Mouse (Mus musculus): ENCODE data around the gene Cd248. TPM values are rescaled to one million over a fixed set of nuclear protein-coding genes. Genes with fewer than 3 reads are reported as not detected.

Cd248 gene
- polyA plus RNA-seq, 1 experiment from 2014 or later: 30.1 TPM

DNA sequence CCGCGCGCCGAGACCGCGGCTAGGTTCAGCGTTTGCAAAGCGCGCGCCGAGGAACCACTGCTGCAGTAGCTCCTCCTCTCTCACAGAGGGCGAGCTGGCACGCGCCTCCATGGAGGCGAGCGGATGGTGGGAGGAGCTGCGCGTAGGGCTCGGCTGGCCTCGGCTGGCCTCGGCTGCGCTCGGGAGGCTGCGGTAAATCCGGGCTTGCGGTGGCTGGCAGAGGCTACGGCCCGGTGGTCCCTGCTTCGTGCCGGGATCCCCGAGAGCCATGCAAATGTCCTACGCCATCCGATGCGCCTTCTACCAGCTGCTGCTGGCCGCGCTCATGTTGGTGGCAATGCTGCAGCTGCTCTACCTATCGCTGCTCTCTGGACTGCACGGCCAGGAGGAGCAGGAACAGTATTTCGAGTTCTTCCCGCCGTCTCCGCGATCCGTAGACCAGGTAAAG is 29.1 kb upstream of the Cd248 start, which contains the start of the genes B4gat1 and AC124502.3:
Gene B4gat1 (plus strand): TSS at position 118 of the 448 bp plus-strand sequence.
Gene AC124502.3 (plus strand): TSS at position 183 of the 448 bp plus-strand sequence.
- Histone ChIP-seq H3K9ac (ENCODE audit: low read length) (peak within 1 kb of the TSS; percentile 86), H3K9me3 (ENCODE audit: control insufficient read depth, low read length) (no peaks in the 10 kb centered on the region), H3K4me1 (ENCODE audit: control insufficient read depth, insufficient read depth, low read length) (peaks cover 25% of the 10 kb centered on the region), H3K27ac (ENCODE audit: low read depth, low read length) (peak within 1 kb of the TSS; percentile 66), H3K4me3 (ENCODE audit: low read depth, low read length) (peak within 1 kb of the TSS; percentile 85), H3K27me3 (ENCODE audit: control insufficient read depth, insufficient read depth, low read length) (no peaks in the 10 kb centered on the region), H3K4me2 (ENCODE audit: low read depth) (peak within 1 kb of the TSS; percentile 98), H3K36me3 (ENCODE audit: control insufficient read depth, insufficient read depth, low read length) (no peaks in the 10 kb centered on the region)
- 0% methylated on average over 43 of the region's 44 CpGs for WGBS
- DNase-seq (ENCODE audit: low spot score) (peak; percentile 95), ATAC-seq (ENCODE audit: insufficient read depth, low FRiP score, low TSS enrichment) (peak; percentile 87)

DNA sequence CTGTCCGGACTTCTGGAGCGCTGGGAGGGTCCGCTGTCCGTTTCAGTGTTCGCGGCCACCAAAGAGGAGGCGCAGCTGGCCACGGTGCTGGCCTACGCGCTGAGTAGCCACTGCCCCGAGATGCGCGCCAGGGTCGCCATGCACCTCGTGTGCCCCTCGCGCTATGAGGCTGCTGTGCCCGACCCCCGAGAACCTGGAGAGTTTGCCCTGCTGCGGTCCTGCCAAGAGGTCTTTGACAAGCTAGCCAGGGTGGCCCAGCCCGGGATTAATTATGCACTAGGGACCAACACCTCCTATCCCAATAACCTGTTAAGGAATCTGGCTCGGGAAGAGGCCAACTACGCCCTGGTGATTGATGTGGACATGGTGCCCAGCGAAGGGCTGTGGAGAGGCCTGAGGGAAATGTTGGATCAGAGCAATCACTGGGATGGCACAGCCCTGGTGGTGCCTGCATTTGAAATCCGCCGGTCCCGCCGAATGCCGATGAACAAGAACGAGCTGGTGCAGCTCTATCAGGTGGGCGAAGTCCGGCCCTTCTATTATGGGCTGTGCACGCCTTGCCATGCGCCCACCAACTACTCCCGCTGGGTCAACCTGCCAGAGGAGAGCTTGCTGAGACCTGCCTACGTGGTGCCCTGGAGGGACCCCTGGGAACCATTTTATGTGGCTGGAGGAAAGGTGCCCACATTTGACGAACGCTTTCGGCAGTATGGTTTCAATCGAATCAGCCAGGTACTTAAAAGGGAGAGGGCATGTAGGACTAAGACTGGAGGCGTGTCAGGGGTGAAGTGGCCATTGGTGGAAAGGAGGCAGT is 28.4 kb upstream of the Cd248 start:
- ATAC-seq (ENCODE audit: insufficient read depth, low FRiP score, low TSS enrichment): peak; percentile 37
- 0 out of 2 replicates have a peak overlapping the region, but pooled peaks have one; percentile 66 for H3K27ac ChIP-seq (ENCODE audit: low read depth, low read length)
- H3K9ac ChIP-seq (ENCODE audit: low read length): peak overlapping the region; percentile 86
- no peaks in the 10 kb centered on the region for H3K27me3 ChIP-seq (ENCODE audit: control insufficient read depth, insufficient read depth, low read length)
- H3K9me3 ChIP-seq (ENCODE audit: control insufficient read depth, low read length): no peaks in the 10 kb centered on the region
- 13% methylated on average over 41 of the region's 41 CpGs for WGBS
- H3K4me2 ChIP-seq (ENCODE audit: low read depth): peak overlapping the region; percentile 98
- peak overlapping the region; percentile 85 for H3K4me3 ChIP-seq (ENCODE audit: low read depth, low read length)
- no peaks in the 10 kb centered on the region for H3K36me3 ChIP-seq (ENCODE audit: control insufficient read depth, insufficient read depth, low read length)
- no peak for DNase-seq (ENCODE audit: low spot score)
- H3K4me1 ChIP-seq (ENCODE audit: control insufficient read depth, insufficient read depth, low read length): peaks cover 25% of the 10 kb centered on the region

DNA sequence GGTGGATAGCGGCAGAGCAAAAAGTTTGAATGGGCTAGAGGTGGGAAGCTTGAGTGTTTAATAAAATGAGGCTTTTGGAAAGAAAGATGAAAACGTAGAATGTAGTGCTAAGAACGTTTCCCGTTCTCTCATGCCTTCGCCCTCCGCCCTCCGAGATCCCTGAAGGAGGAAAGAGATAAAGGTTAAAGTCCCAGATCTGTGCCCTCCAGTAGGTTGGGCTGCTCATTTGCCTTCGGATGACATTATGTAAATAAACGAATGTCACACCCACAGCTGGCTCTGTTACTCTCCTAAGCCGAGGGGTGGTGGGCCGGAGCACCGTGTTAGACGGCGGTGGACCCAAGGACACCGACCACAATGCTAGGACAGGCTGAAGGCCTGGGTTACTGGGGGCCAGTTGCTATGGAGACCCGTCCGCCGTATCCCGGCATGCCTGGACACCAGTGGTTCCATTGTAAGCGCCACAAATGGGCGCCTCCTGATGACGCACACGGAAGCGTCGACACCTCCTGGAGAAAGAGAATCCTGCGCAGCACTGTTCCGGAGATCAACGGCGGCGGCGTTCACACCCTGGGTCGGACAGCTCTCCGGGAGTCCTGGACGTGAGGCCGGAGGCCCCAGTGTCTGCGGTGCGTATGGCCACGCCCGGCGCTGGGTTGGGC is 26.9 kb upstream of the Cd248 start, which contains the start of gene Brms1:
Gene Brms1 (plus strand): TSS at position 493 of the 662 bp plus-strand sequence.
- ATAC-seq (ENCODE audit: insufficient read depth, low FRiP score, low TSS enrichment): peak; percentile 74
- WGBS: 9% methylated on average over 40 of the region's 40 CpGs
- peak within 1 kb of the TSS; percentile 44; the same call in 1 of the 2 replicates for H3K27ac ChIP-seq (ENCODE audit: low read depth, low read length)

DNA sequence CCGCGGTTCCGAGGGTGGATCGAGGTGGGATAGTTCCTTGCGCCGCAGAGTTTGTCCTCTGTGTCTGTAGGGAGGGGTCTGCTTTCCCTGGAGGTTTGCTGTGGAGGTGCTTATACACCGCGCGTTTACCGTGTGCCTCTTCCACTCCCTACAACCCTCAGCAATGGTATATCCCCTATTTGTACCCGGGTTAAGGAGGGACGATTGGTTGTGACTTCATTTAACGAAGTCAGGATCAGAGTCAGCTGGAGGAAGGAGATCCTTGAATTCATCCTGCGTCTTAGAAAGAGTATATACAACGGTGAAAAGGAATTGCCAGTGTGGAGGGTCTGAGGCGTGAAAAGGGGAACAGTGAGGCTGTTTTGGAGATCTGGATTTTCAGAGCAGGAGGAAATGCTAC is 26.3 kb upstream of the Cd248 start:
- Histone ChIP-seq H3K27ac (ENCODE audit: low read depth, low read length) (peak overlapping the region; percentile 44; the same call in 1 of the 2 replicates), H3K9me3 (ENCODE audit: control insufficient read depth, low read length) (no peaks in the 10 kb centered on the region), H3K4me2 (ENCODE audit: low read depth) (peak overlapping the region; percentile 98), H3K4me1 (ENCODE audit: control insufficient read depth, insufficient read depth, low read length) (peaks cover 25% of the 10 kb centered on the region), H3K36me3 (ENCODE audit: control insufficient read depth, insufficient read depth, low read length) (peaks cover 4% of the 10 kb centered on the region; the same call in 1 of the 2 replicates), H3K27me3 (ENCODE audit: control insufficient read depth, insufficient read depth, low read length) (no peaks in the 10 kb centered on the region), H3K9ac (ENCODE audit: low read length) (peak overlapping the region; percentile 66), H3K4me3 (ENCODE audit: low read depth, low read length) (peak overlapping the region; percentile 90)
- ATAC-seq (ENCODE audit: insufficient read depth, low FRiP score, low TSS enrichment): 0 out of 2 replicates have a peak, but pooled peaks have one; percentile 11
- no peak for DNase-seq (ENCODE audit: low spot score)
- 2% methylated on average over 16 of the region's 16 CpGs for WGBS

More for the DNA sequence above, 26.9 kb upstream of the Cd248 start, which contains the start of gene Brms1:
- DNase-seq (ENCODE audit: low spot score): peak; percentile 95
- peaks cover 25% of the 10 kb centered on the region for H3K4me1 ChIP-seq (ENCODE audit: control insufficient read depth, insufficient read depth, low read length)
- H3K9ac ChIP-seq (ENCODE audit: low read length): peak within 1 kb of the TSS; percentile 66
- H3K9me3 ChIP-seq (ENCODE audit: control insufficient read depth, low read length): no peaks in the 10 kb centered on the region
- H3K27me3 ChIP-seq (ENCODE audit: control insufficient read depth, insufficient read depth, low read length): no peaks in the 10 kb centered on the region
- H3K4me2 ChIP-seq (ENCODE audit: low read depth): peak within 1 kb of the TSS; percentile 98
- H3K4me3 ChIP-seq (ENCODE audit: low read depth, low read length): peak within 1 kb of the TSS; percentile 90
- H3K36me3 ChIP-seq (ENCODE audit: control insufficient read depth, insufficient read depth, low read length): no peaks in the 10 kb centered on the region; the same call in 1 of the 2 replicates

DNA sequence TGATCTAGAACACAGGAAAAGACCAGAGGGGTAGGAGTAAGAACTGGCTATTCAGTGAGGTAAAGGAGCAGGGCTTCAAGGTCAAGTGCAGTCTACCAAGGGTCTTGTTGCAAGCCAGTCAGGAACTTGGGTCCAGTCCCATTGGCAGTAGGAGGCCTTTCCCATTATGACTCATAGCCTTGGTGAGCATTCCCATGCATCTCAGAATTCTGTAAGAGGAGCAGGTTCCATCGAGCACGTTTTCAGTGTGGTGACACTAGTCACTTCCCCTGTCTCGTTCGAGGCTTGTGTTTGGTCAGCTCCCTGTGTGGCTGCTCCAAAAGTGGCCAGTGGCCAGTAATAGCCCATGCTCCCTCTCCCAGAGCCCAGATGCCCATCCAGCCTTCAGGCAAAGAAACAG is 22.3 kb upstream of the Cd248 start:
- Histone ChIP-seq H3K4me3 (ENCODE audit: low read depth, low read length) (no peak overlapping the region), H3K9ac (ENCODE audit: low read length) (no peak overlapping the region), H3K4me2 (ENCODE audit: low read depth) (no peak overlapping the region), H3K36me3 (ENCODE audit: control insufficient read depth, insufficient read depth, low read length) (peaks cover 6% of the 10 kb centered on the region), H3K4me1 (ENCODE audit: control insufficient read depth, insufficient read depth, low read length) (peaks cover 9% of the 10 kb centered on the region), H3K27me3 (ENCODE audit: control insufficient read depth, insufficient read depth, low read length) (peaks cover 1% of the 10 kb centered on the region; the same call in 1 of the 2 replicates), H3K9me3 (ENCODE audit: control insufficient read depth, low read length) (no peaks in the 10 kb centered on the region), H3K27ac (ENCODE audit: low read depth, low read length) (no peak overlapping the region)
- ATAC-seq (ENCODE audit: insufficient read depth, low FRiP score, low TSS enrichment) (no peak), DNase-seq (ENCODE audit: low spot score) (no peak)
- WGBS: 85% methylated on average over 4 of the region's 4 CpGs

DNA sequence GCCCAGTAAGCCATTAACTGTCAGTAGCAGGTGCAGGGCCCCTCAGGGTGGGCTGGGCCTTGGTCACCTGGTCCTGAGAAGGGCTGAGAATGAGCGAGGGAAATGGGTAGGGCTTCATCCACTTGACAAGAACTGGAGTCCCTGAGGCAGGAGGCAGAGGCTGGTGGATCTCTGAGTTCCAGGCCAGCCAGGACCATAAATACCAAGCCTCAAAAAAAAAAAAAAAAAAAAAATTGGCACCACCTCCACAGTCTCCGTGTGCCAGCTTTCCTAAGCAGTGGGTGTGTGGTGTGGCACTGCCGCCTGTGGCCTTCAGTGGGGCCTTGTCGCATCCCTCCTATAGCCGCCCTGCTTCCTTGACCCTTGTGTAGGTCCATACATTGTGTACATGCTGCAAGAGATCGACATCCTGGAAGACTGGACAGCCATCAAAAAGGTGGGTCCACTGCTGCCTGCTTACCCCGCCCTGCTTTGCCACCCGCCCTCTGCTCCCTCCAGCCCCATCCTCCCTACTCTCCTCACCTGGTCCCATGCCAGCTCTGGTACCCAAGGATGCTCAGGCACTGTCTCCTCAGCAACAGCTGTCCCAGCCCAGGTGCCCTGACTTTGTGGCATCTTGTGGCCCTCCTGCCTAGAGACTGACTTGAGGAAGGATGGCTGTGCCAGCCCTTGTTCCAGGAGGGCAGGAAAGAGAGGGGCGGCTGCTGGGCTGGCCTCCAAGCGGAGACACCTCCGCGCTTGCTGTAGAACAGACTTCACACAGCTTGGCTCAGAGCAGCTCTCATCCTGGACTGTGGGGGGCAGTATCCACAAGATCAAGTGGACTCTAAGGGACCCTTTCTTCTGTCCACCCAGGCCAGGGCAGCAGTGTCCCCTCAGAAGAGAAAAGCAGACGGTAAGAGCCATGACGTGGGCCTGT is 19.5 kb upstream of the Cd248 start:
- WGBS: 87% methylated on average over 14 of the region's 14 CpGs
- Histone ChIP-seq H3K27ac (ENCODE audit: low read depth, low read length) (no peak overlapping the region), H3K36me3 (ENCODE audit: control insufficient read depth, insufficient read depth, low read length) (peaks cover 6% of the 10 kb centered on the region), H3K4me1 (ENCODE audit: control insufficient read depth, insufficient read depth, low read length) (no peaks in the 10 kb centered on the region), H3K9ac (ENCODE audit: low read length) (no peak overlapping the region), H3K27me3 (ENCODE audit: control insufficient read depth, insufficient read depth, low read length) (peaks cover 29% of the 10 kb centered on the region), H3K4me3 (ENCODE audit: low read depth, low read length) (no peak overlapping the region), H3K9me3 (ENCODE audit: control insufficient read depth, low read length) (no peaks in the 10 kb centered on the region), H3K4me2 (ENCODE audit: low read depth) (no peak overlapping the region)
- no peak for DNase-seq (ENCODE audit: low spot score)
- no peak for ATAC-seq (ENCODE audit: insufficient read depth, low FRiP score, low TSS enrichment)

DNA sequence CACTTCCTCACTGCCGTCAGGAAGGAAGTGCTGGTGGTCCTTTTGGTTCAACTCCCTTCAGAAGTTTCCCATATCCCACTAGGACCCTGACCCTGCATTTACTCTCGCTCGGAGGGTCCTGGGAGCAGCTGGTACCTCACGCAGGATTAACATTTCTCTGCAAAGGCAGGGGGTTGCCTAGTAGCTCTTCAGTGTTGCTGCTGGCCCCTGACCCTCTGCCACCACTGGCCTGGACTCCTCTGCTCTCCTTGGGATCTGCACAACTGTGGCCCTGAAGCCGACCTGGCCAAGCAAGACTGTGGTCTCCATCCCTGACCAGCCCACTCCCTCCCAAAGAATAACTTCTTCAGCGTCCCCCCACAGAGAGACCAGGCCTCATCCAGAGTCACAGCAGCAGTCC is 18.6 kb upstream of the Cd248 start:
- Histone ChIP-seq H3K4me3 (ENCODE audit: low read depth, low read length) (no peak overlapping the region), H3K9ac (ENCODE audit: low read length) (no peak overlapping the region), H3K4me1 (ENCODE audit: control insufficient read depth, insufficient read depth, low read length) (no peaks in the 10 kb centered on the region), H3K36me3 (ENCODE audit: control insufficient read depth, insufficient read depth, low read length) (peaks cover 6% of the 10 kb centered on the region), H3K9me3 (ENCODE audit: control insufficient read depth, low read length) (no peaks in the 10 kb centered on the region), H3K4me2 (ENCODE audit: low read depth) (no peak overlapping the region), H3K27me3 (ENCODE audit: control insufficient read depth, insufficient read depth, low read length) (peaks cover 34% of the 10 kb centered on the region), H3K27ac (ENCODE audit: low read depth, low read length) (no peak overlapping the region)
- ATAC-seq (ENCODE audit: insufficient read depth, low FRiP score, low TSS enrichment) (no peak), DNase-seq (ENCODE audit: low spot score) (no peak)
- WGBS: 81% methylated on average over 6 of the region's 6 CpGs

Data from neural tube, embryonic 11.5 days (tissue).